Mouse (Mus musculus) thymus, postnatal 4 days (tissue): ENCODE measurements at regions not wholly inside any gene's neighbourhood (a gene's known extent, or its start where the extent isn't known, plus 50 kb on each side); places are given as distances from the start of the nearest gene placed in this dataset.

Experiments used
- DNase-seq: peaks from one replicate; pipeline ENCODE4 v3.0.0; 2021

- DNase-seq, result no peak
These were observed 135.4 kb upstream of the Cdkn2b start for GRCm38 (mm10) chr4:89446156-89446716.

DNA sequence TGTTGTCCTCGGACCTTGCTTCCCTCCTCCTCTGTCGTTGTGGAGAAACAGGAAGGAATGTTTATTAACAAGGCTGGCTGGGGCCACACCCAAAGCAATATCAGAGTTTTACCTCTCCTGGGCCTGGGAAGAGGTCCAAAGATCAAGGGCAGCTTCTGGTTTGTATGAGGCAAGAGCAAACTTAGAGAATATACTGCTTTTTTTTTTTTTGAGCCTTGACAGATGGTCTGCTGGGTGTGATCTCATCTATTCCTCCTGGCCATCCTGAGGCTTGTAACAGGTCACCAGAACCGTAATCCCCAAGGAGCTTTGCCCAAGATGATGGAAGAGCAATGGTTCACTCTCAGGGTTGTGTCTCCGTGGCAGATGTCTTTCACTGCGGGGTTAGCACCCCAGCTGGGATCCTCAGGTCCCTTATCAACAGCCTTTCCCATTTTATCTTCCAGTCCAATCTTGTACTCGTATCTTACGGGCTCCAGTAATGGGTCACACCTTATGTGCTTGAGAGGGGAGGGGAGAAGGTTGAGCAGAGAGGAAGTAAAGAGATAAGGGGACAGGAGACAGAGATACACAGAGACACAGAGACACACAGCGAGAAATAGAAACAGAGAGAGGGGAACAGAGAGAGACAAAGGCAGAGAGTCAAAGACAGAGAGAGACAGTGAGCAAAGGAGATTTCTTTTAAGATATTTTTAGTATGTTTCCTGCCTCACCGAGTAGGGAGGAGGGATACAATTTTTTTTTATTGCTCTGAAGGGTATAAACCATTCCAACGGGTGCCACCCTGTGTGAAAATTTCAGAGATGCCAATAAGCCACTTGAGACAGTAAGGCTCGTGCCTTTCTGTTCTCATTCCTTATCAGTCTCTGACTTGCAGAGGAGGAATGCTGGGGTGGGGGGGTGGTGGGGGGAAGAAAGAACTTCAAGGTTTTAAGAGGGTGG, 134.6 kb upstream of the Cdkn2b start:
- no peak for DNase-seq

DNA sequence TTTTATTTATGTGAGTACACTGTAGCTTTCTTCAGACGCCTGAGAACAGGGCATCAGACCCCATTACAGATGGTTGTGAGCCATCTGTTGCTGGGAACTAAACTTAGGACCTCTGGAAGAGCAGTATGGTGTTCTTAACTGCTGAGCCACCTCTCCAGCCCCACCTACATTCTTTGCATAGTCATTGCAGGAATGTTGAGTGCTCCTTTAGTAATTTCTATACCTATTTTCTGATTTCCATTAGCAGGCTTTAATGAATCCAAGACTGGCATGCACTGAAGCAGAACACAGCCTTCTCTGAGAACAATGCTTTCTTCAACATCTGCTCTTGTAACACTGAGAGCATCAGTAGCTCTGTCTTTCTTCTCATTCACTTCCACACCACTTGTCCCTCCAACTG, 131.7 kb upstream of the Cdkn2b start:
- no peak for DNase-seq

GRCm38 (mm10) chr4:89440821-89441220, 130.0 kb upstream of the Cdkn2b start:
- no peak for DNase-seq

DNA sequence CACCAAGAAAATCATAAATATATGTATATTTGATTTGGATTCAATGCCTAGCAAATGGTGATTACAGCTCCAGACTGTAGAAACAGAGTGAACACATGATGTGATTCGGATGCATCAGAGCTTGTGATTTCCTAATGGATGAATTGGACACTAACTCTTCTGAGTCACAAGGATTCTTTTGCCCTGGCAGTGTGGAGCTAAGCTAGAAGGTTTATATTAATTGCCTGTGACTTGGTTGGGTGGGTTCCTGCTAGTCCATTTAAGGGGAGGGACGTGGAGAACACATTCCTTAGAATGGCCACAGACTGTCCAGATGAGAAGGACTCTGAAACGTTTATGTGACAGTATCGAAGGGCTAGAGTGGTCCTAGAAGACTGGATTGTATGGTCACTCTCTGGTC, 129.5 kb upstream of the Cdkn2b start:
- DNase-seq, result no peak

DNA sequence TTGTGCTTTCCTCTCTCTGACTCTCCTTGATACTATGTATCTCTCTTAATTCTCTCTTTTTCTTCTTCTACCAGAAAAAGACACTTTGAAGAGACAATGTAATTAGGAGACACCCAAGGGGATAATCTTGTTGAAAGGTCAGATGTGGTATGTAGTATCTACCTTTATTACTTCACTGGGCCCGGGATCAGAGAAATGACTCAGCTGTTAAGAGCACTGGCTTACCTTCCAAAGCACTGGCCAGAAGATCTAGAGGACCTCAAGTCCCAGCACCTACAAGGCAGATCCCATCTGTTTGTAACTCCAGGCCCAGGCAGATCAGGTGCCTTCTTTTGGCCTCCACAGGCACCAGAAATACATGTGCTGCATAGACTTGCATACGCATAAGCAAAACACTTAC, 127.8 kb upstream of the Cdkn2b start:
- no peak for DNase-seq

- DNase-seq, result no peak
These were observed 125.9 kb upstream of the Cdkn2b start for GRCm38 (mm10) chr4:89436764-89437163.

DNA sequence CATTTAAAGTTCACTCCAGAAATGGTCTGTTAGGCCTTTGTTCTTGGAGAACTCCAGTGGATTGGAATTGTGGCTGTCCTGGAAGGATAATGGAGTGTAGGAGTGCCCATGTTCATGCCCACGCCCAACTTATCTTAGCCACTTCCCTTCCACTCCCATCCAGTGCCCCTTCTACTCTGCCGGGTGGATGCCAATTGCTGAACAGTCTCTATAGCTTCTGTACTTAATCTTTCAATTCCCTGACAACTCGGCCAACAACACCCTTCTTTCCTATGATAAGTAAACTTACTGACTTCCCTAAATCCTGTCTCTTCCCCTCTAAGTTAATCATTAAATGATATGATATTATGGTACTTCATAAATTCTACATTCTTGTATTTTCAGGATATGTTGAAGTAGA, 123.3 kb upstream of the Cdkn2b start:
- DNase-seq, result no peak

- DNase-seq, result no peak
These were observed 122.7 kb upstream of the Cdkn2b start for GRCm38 (mm10) chr4:89433528-89433927.

GRCm38 (mm10) chr4:89431520-89431919, 120.7 kb upstream of the Cdkn2b start:
- no peak for DNase-seq

DNA sequence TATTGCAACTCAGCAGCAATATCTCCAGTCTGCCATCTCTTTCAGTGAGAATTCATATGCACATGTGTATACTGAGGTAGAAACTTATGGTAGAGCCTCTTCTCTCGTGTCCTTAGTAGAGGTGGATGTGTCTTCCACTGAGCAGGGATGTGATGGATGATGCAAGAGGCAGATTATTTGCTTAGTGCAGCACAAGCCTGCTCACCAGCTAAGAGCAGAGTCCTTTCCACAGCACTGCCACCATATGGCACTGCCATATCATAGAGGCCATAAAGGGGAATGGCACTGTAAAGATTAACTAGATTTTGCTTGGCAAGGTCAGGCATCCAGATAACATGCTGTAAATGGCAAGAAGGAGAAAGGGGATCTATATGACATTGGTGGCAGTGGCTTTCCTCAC, 117.6 kb upstream of the Cdkn2b start:
- DNase-seq, result no peak

DNA sequence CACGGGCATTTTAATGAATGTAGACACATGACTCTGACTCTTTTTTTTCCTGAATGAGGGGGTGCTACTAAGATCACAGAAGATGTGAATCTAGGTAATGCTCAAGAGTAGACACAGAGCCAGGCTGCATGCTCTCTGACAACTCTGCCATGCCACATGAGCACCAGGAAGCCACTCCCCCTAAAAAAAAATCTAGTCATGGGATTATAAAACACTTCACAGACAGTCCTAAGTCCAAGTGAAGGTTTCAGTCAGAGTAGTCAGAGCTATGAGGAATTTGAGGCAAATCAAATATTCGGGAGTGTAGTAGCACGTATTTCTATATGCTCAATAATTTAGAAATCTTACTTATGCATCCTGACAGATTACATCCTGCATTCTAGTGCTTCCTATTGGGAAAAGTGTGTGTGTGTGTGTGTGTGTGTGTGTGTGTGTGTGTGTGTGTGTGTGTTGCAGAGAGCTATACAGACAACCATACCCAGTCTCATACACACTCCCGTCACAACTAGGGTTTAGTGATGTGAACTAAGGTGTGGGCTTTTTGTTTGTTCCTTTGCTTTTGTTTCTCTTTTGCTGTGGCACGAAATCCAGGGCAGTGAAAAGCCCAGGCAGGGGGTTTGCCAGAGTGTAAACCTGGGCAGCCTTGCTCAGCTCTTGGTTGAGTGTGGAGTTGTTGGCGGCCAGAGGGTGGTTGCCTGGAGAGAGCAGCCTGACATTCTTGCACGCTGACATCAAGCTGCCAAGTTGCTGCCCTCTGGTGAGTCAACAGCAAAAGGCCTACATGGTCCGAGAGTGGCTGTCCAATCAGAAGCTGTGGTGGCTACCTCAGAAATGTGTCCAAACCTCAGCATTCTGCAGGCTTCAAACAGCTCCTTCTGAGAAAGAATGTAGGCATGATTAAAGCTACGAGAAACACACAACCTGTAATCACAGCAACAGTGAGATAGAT, 116.8 kb upstream of the Cdkn2b start:
- DNase-seq, result no peak

- DNase-seq, result no peak
These were observed 115.1 kb upstream of the Cdkn2b start for GRCm38 (mm10) chr4:89425916-89426315.

GRCm38 (mm10) chr4:89421694-89422354, 111.0 kb upstream of the Cdkn2b start:
- DNase-seq, result no peak

- no peak for DNase-seq
These were observed 110.0 kb upstream of the Cdkn2b start for GRCm38 (mm10) chr4:89420868-89421267.

- no peak for DNase-seq
These were observed 108.7 kb upstream of the Cdkn2b start for GRCm38 (mm10) chr4:89419507-89419906.

- no peak for DNase-seq
These were observed 94.9 kb upstream of the Cdkn2b start for GRCm38 (mm10) chr4:89405624-89406167.

DNA sequence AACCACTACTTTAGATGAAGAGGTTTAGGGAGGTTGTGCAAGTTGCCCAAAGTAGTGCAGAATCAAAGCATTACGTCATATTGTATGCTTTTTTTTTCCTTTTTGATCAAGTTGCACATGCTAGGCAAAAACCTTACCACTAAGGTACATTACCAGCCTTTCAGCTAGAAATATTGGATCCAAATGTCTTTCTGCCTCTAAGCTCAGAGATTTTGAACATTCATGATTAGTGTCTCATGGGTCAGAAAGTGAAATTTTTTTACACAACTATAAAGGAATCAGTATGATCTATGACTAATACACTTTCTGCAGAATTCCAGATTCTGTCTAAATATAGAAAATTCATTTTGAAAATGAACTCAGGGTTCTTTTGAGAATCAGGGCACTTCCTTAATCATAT, 92.3 kb upstream of the Cdkn2b start:
- no peak for DNase-seq

DNA sequence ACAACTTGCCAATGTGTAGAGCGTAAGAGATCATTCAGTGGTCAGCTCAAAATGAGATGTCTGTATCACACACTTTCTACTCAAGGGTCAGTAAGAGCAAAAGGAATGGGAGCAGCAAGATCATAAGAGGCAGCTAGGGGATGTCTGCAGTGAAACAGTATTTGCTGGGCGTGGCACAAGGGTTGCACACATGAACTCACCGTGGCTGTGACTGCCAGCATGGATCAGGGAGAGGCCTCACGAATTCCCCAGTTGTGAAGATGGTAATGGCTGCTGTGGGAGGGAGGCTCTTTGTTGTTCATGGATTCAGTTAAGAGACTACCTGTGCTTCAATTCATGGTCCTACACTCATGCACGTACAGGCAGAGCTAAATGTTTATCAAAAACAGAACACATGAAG, 91.5 kb upstream of the Cdkn2b start:
- DNase-seq, result no peak

DNA sequence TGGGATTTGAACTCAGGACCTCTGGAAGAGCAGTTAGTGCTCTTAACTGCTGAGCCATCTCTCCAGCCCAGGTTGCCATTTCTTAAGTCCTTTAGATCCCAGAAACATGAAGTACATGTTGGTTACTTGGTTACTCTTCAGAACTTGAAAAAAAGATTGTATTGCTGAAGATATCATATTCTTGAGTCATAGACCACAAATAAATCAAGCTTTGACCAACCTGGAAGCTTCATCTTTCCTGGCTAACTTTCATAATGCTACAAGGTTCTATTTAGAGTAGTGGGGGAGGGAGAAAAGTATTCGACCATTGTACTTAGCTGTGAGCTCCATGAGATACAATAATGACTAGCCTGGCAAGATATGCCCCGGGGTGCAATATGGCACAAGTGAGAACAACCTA, 90.9 kb upstream of the Cdkn2b start:
- DNase-seq, result no peak

- no peak for DNase-seq
These were observed 89.5 kb upstream of the Cdkn2b start for GRCm38 (mm10) chr4:89400342-89400741.

DNA sequence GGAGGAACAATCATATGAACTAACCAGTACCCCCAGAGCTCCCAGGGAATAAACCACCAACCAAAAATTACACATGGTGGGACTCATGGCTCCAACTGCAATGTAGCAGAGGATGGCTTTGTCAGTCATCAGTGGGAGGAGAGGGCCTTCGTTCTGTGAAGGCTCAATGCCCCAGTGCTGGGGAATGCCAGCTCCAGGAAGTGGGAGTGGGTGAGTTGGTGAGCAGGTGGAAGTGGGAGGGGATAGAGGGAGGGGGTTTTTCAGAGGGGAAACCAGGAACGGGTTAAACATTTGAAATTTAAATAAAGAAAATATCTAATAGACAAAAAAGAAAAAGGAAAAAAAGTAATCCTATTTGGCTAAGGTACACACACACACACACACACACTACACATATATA, 88.4 kb upstream of the Cdkn2b start:
- no peak for DNase-seq

- DNase-seq, result no peak
These were observed 85.2 kb upstream of the Cdkn2b start for GRCm38 (mm10) chr4:89396020-89396419.
